Mouse (Mus musculus) spleen, adult 2 months (tissue): ENCODE measurements around the gene Nrm.

ENCODE experiments used
- CTCF ChIP-seq: fragments of 200-500 bp; IDR thresholded peaks from 2 replicates; pipeline ENCODE4 v1.5.1; 2011; ENCODE audit warnings: mild to moderate bottlenecking, inconsistent platforms; ENCODE audit not compliant: insufficient read depth, insufficient read length, insufficient replicate concordance; ENCODE audit errors: extremely low read depth
- POLR2A ChIP-seq: fragments of 200-500 bp; IDR thresholded peaks from 2 replicates; pipeline ENCODE4 v1.6.1; 2011; ENCODE audit warnings: low read depth, low read length, inconsistent platforms

GRCm38 (mm10) chr17:35909919-35910369 lies 48.8 kb downstream of the Nrm start, which contains the start of gene Atat1:
- TF ChIP-seq CTCF, result no peak
- peak; percentile 32; the same call in 1 of the 2 replicates for TF ChIP-seq POLR2A
